Mouse (Mus musculus): ENCODE measurements around the gene Gm10638.

Gm10638 gene

DNA sequence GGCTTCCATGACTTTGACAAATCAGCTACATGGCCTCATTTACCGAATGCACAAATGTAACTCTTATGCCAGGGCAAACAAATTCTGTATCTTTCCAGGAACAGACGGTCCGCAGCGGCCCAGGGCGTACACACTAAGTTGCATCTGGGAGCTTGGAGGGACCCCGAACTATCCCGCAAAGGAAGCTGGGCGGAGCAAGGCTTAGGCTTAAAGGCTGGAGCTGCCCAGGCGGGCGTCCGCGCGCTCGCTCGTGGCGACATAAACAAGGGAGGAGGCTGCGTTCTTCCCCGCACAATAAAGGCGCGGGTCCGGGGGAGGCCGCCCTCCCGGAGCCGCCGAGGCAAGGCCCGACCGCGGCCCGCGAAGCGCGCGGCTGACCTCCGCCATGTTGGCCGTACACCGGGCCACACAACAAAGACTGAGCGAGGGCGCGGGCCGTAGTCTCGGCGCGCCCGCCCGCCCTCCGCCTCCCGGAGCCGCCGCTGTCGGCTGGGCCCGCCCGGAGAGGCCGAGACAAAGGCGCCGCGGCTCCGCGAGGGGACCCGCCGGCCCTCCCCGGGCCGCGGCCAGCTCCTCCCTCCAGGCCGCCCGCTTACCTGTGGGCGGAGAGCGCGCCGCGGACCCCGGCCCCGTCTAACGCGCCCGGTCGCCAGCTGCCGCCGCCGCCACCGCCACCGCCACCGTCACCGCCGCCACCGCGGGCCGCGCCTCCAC, at the start of gene Gm10638, which contains the start of gene Siah1a:
Gene Gm10638, plus strand, starts transcription at position 479 of the 714 bp plus-strand sequence.
Gene Siah1a, minus strand, starts transcription at position 714 of the 714 bp plus-strand sequence.
- peak; percentile 56 to 73 for DNase-seq (ENCODE audit: low spot score in 2 of 2)

DNA sequence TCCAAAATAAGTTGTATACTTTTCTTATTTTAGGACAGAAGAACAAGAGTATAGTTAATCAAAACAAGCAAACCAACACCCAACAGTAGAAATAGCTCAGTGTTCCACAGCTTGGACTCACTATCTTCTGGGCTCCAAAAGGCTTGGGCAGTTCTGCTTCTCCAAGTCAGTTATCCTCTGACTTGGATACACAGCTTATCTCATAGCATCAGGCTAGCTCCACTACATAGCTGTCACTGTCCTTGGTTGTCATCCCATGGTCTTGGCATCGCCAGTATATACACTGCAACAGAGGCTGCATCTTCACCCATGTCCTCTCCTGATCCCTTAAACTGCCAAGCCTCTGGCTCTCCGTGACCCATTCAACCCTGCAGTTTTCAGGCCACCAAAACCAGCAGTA, 49.8 kb upstream of the Gm10638 start:
- no peak for DNase-seq (ENCODE audit: low spot score in 2 of 2)

DNA sequence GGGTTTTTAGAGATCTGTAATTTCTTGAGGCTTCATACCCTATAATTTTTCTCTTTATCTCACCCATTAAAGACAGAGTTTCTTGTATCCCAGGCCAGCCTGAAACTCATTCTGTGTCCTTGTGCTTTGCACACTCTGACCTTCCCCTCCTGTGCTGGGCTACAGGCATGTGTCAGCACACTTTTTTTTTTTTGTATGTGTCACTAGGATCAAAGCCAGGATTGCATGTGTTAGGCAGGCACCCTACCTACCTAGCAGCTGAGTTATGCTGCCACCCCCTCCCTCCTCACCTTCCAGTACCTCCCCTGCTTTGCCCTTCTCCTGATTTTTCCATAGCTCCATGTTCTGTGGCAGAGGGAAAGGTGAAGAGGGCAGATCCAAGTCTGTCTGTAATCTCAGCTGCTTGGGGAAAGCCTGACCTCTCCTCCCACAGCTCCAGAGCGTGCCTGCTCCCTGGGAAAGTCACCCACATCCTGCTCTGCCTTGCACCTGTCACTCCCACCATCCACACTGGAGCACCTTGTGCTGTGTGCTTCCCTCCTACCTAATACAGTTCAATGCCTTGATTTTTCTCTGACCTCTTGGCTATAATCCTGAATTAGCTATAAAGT, 46.6 kb upstream of the Gm10638 start:
- DNase-seq (ENCODE audit: low spot score in 2 of 2): no peak

DNA sequence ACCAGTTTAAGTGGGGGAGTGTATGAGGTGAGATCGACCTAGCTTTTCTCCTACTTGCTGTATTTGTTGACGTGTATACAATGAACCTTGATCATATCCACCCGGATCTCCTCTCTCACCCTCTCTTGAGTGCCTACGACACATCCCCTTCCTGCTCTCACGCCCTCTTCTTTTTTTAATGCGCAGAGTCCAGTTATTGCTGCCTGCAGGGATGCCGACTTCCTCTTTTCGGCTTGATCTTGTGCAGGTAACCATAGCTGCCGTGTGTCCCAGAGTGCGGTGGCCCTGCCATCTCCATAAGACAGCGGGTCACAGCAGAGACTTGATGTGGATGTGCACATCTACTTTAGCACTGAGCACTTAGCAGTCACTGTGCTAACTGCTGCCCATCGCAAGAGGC, 46.0 kb upstream of the Gm10638 start:
- DNase-seq (ENCODE audit: low spot score in 2 of 2): no peak

DNA sequence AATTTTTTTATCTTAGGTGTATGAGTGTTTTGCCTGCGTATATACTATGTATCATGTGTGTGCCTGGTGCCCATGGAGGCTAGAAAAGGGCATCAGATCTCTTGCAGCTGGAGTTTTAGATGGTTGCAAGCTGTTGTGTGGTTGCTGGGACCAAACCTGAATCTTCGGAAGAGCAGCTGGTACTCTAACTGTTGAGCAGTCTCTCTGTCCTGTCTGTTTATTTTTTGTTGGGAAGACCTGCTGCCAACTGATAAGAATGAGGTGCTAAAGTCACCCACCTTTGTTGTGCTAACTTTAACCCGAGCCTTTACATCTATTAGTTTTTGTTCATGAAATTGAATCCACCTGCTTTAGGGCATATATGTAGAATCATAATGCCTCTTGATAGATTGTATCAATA, 43.0 kb upstream of the Gm10638 start:
- DNase-seq (ENCODE audit: low spot score in 2 of 2): no peak

DNA sequence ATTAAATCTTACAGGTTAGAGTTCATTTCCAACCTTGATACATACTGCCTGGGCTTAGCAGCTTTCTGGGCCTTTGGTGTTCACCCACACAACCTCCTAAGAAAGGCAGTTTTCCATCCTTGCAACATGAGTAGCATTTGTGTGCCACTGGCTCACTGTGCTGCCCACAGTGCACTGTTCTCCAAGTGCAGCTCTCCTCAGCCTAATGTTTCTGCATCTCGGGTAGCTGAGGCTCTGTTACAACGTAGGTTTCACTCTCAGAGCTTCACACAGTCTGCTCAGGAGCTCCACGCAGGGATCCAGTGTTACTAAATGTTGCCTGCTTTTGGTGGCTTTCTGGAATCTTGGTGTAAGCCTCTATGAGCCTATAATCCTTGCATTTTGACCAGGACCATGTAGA, 40.2 kb upstream of the Gm10638 start:
- no peak for DNase-seq (ENCODE audit: low spot score in 2 of 2)

DNA sequence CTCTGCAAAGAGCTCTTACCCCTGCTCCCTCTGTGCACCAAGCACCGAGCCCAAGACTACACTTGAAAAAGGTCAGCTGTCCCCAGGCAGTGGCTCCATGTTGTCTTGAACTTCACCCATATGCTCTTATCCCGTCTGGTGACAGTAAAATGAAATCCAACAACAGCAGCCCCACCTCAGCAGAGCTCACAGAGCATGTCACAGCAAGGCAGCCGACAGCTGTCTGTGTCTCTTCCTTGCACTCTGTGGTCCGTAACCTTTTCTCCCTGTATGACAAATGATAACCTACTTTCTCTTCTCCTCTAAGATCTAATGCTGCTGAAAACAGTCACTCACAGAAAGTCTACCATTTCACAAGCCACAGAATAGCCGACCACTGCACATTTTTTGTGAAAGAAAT, 38.7 kb upstream of the Gm10638 start:
- DNase-seq (ENCODE audit: low spot score in 2 of 2): no peak

DNA sequence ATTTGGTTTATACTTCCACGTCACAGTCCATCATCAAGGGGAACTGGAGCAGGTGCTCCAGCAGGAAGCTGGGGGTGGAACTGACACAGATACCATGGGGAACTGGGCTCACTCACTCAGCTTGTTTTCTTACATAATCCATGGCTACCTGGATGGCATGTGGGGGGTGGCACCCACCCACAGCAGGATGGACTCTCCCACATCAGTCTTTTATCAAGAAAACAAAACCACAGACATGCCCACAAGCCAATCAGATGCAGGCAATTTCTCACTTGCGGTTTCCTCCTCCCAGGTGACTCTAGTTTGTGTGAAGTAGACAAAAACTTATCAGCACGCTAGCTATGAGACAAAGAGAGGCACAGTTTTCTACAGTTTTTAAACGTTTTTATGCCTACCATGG, 37.6 kb upstream of the Gm10638 start:
- DNase-seq (ENCODE audit: low spot score in 2 of 2): peak in 1 of 2 experiments; percentile 66

DNA sequence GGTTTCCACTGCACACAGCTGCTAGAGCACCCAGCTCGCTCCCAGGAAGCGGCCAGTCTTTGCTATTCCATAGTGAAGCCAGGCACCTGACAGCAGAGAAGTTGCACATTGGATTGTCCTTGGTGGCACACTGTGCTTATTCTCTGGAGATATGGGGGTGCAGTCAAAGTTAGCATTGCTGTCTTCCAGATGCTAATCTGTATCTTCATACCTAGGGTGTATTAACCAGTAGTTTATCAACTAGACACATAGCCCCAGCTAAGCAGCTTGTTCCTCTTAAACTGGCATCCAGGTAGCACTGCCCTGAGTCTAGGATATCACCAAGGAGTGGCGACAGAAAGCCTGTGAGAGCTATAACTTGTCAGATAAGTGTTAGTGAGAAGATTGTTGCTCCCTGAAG, 32.9 kb upstream of the Gm10638 start:
- DNase-seq (ENCODE audit: low spot score in 2 of 2): no peak

DNA sequence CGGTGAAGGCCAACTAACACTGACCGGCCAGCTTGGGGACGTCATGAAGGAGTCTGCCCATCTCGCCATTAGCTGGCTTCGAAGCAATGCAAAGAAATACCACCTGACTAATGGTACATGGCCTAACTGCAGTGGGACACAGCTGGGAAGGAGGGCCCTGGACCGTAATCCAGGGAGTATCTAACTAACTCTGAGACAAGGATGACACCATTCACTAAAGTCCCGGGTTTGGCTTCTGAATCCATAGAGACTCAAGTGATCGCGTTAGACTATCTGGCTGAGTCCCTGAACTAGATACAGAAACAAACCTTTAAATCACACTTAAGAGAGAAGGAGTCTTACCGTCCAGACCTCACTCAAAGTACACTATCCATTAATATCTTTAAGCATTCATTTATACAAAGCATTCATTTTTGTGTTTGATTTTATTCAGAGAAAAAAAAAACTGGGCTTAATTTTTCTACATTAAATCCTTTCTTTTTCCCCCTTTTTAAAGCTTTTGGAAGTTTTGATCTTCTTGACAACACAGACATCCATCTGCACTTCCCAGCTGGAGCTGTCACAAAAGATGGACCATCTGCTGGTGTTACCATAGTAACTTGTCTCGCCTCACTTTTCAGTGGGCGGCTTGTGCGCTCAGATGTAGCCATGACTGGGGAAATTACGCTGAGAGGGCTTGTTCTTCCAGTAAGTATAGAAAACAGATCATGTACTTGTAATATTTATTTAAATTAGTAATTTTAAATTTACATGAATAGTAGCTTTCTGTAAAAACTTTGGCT, 31.9 kb upstream of the Gm10638 start:
- DNase-seq (ENCODE audit: low spot score in 2 of 2): peak; percentile 78 to 83

DNA sequence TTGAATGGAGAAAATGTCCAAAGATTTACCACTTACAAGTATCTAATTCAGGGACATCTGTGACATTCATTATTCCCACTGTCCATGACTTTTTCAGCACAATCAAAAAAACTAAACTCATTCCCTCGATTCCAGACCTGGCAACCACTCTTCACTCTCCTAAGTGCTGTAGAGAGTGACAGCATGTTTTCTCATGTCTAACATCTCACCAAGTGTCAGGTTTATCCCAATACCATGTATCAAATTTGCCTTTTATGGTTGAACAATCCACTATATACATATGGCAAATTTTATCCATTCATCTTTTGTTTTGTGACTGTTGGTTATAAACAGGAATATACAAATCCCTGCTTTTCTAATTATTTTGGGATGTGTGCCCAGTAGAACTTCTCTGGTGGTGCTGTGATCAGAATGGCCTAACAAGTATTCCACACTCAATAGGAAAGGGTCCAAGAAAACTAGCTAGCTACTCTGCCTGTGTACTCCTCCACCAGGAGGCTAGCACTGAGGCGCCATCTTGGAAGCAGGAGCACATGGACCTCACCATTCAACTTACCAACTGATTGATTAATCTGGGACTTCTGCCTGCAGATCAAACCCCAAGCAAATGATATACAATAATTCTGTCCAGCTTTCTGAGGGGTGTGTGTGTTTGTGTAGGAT, 27.0 kb upstream of the Gm10638 start:
- no peak for DNase-seq (ENCODE audit: low spot score in 2 of 2)

DNA sequence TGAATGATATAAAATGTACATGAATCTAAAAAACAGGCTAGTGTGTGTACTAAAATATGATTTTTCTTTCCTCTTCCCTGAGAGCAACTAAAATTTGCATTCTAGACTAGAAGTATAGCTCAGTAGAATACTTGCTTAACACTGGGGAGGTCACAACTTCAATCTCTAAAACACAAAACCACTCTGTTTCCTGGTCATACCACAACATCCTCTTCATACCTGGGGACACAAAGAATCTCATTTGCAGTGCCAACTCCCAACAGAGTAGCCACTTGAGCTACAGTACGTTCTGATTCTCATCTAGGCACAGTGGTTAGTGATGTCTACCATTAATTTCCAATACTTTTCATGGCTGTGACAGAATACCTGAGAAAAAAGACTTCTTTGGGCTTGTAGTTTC, 26.1 kb upstream of the Gm10638 start:
- DNase-seq (ENCODE audit: low spot score in 2 of 2): no peak

DNA sequence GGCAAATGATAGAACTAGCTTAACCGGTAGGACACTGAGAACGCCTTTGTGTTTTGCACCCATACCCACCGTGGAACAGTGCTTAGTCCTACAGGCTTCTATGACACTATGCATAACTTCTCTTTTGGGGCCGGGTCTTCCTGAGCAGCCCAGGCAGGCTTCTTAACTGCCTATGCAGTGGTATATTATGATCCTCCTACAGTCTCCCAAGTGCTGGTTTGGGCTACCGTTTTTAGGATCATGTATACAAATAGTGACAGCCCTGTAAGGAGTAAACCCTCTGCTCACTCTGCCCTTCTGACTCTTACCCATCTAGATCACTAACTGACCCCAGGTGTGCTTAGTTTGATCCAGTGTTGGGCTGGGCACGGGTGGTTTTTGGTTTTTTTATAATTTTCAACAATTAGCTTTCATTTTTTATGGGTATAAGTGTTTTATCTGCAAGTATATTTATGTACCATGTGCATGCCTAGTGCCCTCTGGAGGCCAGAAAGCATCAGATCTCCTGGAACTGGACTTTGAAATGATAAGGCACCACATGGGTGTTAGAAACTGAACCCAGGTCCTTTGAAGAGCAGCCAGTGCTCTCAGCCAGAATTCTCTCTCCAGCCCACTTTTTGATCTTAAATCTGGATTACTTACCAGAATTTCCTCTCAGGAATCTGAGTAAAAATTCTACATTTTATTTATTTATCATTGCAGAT, 24.6 kb upstream of the Gm10638 start:
- DNase-seq (ENCODE audit: low spot score in 2 of 2): no peak

DNA sequence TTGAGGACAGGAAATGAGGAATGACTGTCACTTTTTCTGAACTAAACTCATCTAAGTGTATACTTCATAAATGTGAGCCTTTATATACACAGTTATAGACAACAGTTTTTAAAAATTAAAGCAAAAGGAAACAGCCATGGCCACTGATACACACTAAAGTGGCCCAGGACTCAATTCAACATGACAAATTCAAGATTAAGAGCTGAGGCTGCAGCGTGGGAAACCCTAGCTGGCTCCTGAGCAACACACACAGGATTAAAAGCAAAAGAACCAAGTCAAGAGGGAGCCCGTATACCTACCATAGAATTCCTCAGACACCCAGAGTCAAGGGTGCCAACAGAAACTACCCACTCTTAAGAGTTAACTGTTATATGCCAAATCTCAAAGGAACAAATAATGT, 24.0 kb upstream of the Gm10638 start:
- no peak for DNase-seq (ENCODE audit: low spot score in 2 of 2)

DNA sequence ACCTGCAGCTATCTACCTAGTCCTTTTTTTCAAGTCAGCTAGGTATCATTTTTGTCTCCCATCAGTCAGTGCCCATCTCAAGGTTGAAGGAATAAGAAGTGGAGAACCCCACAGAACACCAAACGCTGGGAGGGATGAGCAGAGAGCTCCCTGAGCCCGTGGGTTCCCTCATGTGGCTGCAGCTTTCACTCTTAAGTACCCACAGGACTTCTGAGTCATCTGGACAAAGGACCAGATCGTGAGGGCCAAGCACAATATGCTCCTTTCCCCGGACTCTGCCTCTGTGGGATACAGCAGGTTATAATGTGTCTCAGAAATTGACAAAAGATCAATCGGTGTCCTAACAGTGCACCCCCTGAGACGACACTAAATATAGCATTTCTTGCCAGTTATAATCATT, 18.5 kb upstream of the Gm10638 start:
- no peak for DNase-seq (ENCODE audit: low spot score in 2 of 2)

DNA sequence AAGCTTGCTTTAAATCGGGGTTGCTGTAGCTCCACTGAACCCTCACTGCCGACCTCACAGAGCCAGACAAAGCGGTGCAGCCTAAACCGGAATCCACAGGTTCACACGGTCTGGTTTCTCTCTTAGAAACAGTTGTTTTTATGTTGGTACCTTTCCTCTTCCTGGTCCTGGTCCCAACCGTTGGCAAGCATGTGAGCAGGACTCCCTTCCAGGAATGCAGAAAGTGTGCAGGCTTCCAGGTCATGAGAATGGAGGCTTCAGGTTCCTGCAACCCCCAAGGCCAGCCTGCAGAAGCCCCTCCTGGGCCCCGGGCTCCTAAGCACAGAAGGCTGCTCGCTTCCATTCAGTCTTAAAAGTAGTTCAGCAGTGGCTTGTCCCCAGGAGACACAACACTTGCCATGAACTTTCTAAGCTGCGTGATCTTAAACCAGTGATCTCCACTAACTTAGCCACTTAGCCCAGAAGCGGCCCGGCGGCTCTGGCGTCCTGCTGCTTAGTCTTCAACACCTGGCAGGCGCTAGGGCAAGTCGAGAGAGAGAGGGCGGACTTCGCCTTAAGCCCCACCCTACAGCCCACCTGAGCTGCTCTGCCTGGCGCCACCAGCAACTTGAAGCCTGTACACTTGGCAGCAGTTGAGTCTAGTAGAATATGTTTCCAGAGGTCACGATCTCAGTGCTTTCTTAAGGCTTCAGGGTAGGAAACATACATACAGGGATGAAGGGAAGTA, 17.1 kb upstream of the Gm10638 start:
- no peak for DNase-seq (ENCODE audit: low spot score in 2 of 2)

DNA sequence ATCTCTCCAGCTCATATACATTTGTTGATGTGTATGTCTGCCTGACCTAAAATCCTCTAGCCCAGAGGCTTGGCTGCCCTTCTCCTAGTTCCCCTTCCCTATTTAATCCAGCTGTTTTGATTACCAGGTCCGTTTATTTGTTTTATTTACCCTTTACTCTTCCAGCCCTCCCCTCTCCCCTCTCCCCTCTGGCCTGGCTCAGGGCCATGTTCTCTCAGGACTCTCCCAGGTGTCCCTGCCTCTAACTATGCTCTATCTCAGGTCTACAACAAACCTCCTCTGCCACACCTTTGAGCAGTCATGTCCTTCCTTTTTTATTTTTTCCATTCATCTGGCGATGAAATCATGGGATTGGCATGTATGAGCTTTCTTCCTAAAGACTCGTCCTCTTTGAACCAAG, 15.2 kb upstream of the Gm10638 start:
- DNase-seq (ENCODE audit: low spot score in 2 of 2): no peak

DNA sequence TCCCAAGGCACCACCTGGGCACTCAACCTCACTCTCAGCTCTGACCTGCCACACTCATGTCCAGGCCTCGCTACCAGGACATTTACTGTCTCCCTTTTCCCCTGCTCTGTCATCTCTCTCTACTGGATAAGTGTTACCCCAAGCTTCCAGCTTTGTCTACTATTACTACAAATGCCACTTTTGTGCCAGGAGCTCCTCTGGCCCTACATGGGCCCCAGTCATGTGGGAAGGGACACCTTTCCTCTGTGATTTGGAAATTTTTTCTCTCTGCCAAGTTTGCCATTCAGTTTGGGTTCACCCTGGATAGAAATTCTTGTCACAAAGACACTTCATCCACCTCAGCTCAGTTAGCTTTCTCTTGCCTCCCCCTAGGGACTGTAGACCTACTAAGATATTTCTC, 14.6 kb upstream of the Gm10638 start:
- DNase-seq (ENCODE audit: low spot score in 2 of 2): no peak

DNA sequence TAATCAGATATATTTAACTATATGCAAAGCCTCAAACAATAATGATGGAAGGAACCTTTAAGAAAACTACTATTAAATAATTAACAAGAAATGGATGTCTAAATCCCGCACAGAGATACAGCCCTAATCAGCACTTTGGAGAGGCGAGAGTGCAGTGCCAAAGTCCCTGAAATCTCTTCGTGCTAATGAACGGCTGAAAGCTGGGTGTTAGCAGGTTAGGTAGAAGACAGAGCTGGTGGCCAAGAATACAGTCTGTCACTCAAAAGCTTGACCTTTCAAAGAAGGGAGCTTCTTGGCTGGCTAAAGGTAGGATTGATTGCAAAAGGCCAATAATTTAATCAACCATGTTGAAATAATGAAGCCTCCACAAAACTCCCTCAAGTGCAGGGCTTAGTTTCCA, 11.3 kb upstream of the Gm10638 start:
- DNase-seq (ENCODE audit: low spot score in 2 of 2): no peak

DNA sequence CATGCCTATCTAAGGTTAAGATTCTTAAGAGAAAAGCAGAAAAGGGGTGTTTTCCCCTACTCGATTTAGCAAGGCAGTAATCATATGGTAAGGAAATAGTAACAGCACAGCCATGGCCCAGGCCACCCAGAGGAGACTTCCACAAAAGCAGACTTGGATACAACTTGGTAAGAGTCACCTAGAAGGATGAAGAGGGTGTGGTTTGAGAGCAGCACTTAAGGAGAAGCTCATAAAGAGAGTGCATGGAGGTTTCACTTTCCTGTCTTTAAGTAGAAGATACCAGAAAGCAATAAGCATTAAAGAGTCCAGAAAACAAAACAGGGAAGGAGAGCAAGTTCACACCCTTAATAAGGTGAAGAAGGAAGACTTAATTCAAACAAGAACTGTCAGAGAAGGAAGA, 10.5 kb upstream of the Gm10638 start:
- no peak for DNase-seq (ENCODE audit: low spot score in 2 of 2)

All from right cerebral cortex, adult 2 months (tissue).